Mouse (Mus musculus): Measurements from ENCODE around the gene Bcl9. TPM values are rescaled to one million over a fixed set of nuclear protein-coding genes. Genes with fewer than 3 reads are reported as not detected.

Gene Bcl9
- polyA plus RNA-seq (2014; fragmentation: Nextera tagmentation; extraction: Ambion mirVana): 36.0 and 39.4 TPM in 2 replicates

- Histone ChIP-seq H3K4me3 (ENCODE audit: low read depth, low read length) (peak within 1 kb of the TSS; percentile 53), H3K27ac (replicated peaks; ENCODE audit: low read depth, low read length) (peak within 1 kb of the TSS; percentile 97), H3K36me3 (ENCODE audit: control insufficient read depth, insufficient read depth, low read length) (no peaks in the 10 kb centered on the region), H3K4me2 (ENCODE audit: low read depth, low read length) (peak within 1 kb of the TSS; percentile 71), H3K9me3 (ENCODE audit: control insufficient read depth, low read length) (0 out of 2 replicates have a peak, but pooled peaks cover 5% of the 10 kb centered on the region), H3K27me3 (replicated peaks; ENCODE audit: control insufficient read depth, insufficient read depth, low read length) (no peaks in the 10 kb centered on the region), H3K9ac (ENCODE audit: low read depth, low read length) (peak within 1 kb of the TSS; percentile 76), H3K4me1 (ENCODE audit: control insufficient read depth, insufficient read depth, low read length) (peaks cover 13% of the 10 kb centered on the region)
- WGBS: 0% methylated on average over 21 of the region's 21 CpGs
- DNase-seq (ENCODE audit: low spot score) (peak; percentile 97), ATAC-seq (ENCODE audit: low read depth) (peak; percentile 89)
Observed at GRCm38 (mm10) chr3:97297553-97298432, at the start of gene Bcl9. Gene Bcl9, minus strand, starts transcription at chr3:97297917.

GRCm38 (mm10) chr3:97339193-97339576, 41.5 kb upstream of the Bcl9 start:
- Histone ChIP-seq H3K9ac (ENCODE audit: low read depth, low read length) (no peak overlapping the region), H3K27ac (replicated peaks; ENCODE audit: low read depth, low read length) (no peak overlapping the region), H3K4me2 (ENCODE audit: low read depth, low read length) (no peak overlapping the region), H3K36me3 (ENCODE audit: control insufficient read depth, insufficient read depth, low read length) (no peaks in the 10 kb centered on the region), H3K27me3 (replicated peaks; ENCODE audit: control insufficient read depth, insufficient read depth, low read length) (no peaks in the 10 kb centered on the region), H3K4me1 (ENCODE audit: control insufficient read depth, insufficient read depth, low read length) (peaks cover 16% of the 10 kb centered on the region), H3K9me3 (ENCODE audit: control insufficient read depth, low read length) (no peaks in the 10 kb centered on the region), H3K4me3 (ENCODE audit: low read depth, low read length) (no peak overlapping the region)
- 77% methylated on average over 5 of the region's 5 CpGs for WGBS
- DNase-seq (ENCODE audit: low spot score) (no peak), ATAC-seq (ENCODE audit: low read depth) (no peak)

GRCm38 (mm10) chr3:97338522-97339192, 40.9 kb upstream of the Bcl9 start:
- Histone ChIP-seq H3K27ac (replicated peaks; ENCODE audit: low read depth, low read length) (no peak overlapping the region), H3K27me3 (replicated peaks; ENCODE audit: control insufficient read depth, insufficient read depth, low read length) (no peaks in the 10 kb centered on the region), H3K4me3 (ENCODE audit: low read depth, low read length) (no peak overlapping the region), H3K9me3 (ENCODE audit: control insufficient read depth, low read length) (no peaks in the 10 kb centered on the region), H3K36me3 (ENCODE audit: control insufficient read depth, insufficient read depth, low read length) (no peaks in the 10 kb centered on the region), H3K4me2 (ENCODE audit: low read depth, low read length) (no peak overlapping the region), H3K4me1 (ENCODE audit: control insufficient read depth, insufficient read depth, low read length) (peaks cover 16% of the 10 kb centered on the region), H3K9ac (ENCODE audit: low read depth, low read length) (no peak overlapping the region)
- peak; percentile 89 for ATAC-seq (ENCODE audit: low read depth)
- 30% methylated on average over 13 of the region's 13 CpGs for WGBS
- DNase-seq (ENCODE audit: low spot score): peak; percentile 92

GRCm38 (mm10) chr3:97337306-97337705, 39.6 kb upstream of the Bcl9 start:
- H3K4me1 ChIP-seq (ENCODE audit: control insufficient read depth, insufficient read depth, low read length): peaks cover 16% of the 10 kb centered on the region
- no peaks in the 10 kb centered on the region for H3K36me3 ChIP-seq (ENCODE audit: control insufficient read depth, insufficient read depth, low read length)
- peak; percentile 80 for DNase-seq (ENCODE audit: low spot score)
- peak overlapping the region; percentile 39 for H3K4me2 ChIP-seq (ENCODE audit: low read depth, low read length)
- WGBS: 13% methylated on average over 11 of the region's 11 CpGs
- no peak overlapping the region for H3K9ac ChIP-seq (ENCODE audit: low read depth, low read length)
- no peaks in the 10 kb centered on the region for H3K27me3 ChIP-seq (replicated peaks; ENCODE audit: control insufficient read depth, insufficient read depth, low read length)
- peak; percentile 58 for ATAC-seq (ENCODE audit: low read depth)
- H3K9me3 ChIP-seq (ENCODE audit: control insufficient read depth, low read length): no peaks in the 10 kb centered on the region
- H3K4me3 ChIP-seq (ENCODE audit: low read depth, low read length): no peak overlapping the region
- no peak overlapping the region for H3K27ac ChIP-seq (replicated peaks; ENCODE audit: low read depth, low read length)

GRCm38 (mm10) chr3:97336331-97336730, 38.6 kb upstream of the Bcl9 start:
- Histone ChIP-seq H3K36me3 (ENCODE audit: control insufficient read depth, insufficient read depth, low read length) (no peaks in the 10 kb centered on the region), H3K4me3 (ENCODE audit: low read depth, low read length) (no peak overlapping the region), H3K9me3 (ENCODE audit: control insufficient read depth, low read length) (no peaks in the 10 kb centered on the region), H3K9ac (ENCODE audit: low read depth, low read length) (no peak overlapping the region), H3K4me2 (ENCODE audit: low read depth, low read length) (no peak overlapping the region), H3K4me1 (ENCODE audit: control insufficient read depth, insufficient read depth, low read length) (peaks cover 16% of the 10 kb centered on the region), H3K27me3 (replicated peaks; ENCODE audit: control insufficient read depth, insufficient read depth, low read length) (no peaks in the 10 kb centered on the region), H3K27ac (replicated peaks; ENCODE audit: low read depth, low read length) (no peak overlapping the region)
- no peak for ATAC-seq (ENCODE audit: low read depth)
- DNase-seq (ENCODE audit: low spot score): no peak
- 59% methylated on average over 4 of the region's 4 CpGs for WGBS

- Histone ChIP-seq H3K4me1 (ENCODE audit: control insufficient read depth, insufficient read depth, low read length) (peaks cover 16% of the 10 kb centered on the region), H3K4me3 (ENCODE audit: low read depth, low read length) (no peak overlapping the region), H3K36me3 (ENCODE audit: control insufficient read depth, insufficient read depth, low read length) (no peaks in the 10 kb centered on the region), H3K9ac (ENCODE audit: low read depth, low read length) (no peak overlapping the region), H3K27ac (replicated peaks; ENCODE audit: low read depth, low read length) (no peak overlapping the region), H3K4me2 (ENCODE audit: low read depth, low read length) (no peak overlapping the region), H3K9me3 (ENCODE audit: control insufficient read depth, low read length) (no peaks in the 10 kb centered on the region), H3K27me3 (replicated peaks; ENCODE audit: control insufficient read depth, insufficient read depth, low read length) (no peaks in the 10 kb centered on the region)
- 45% methylated on average over 9 of the region's 9 CpGs for WGBS
- ATAC-seq (ENCODE audit: low read depth) (peak; percentile 28), DNase-seq (ENCODE audit: low spot score) (peak; percentile 65)
Observed at GRCm38 (mm10) chr3:97334618-97335017, 36.9 kb upstream of the Bcl9 start.

GRCm38 (mm10) chr3:97332172-97332571, 34.5 kb upstream of the Bcl9 start:
- no peak overlapping the region for H3K4me2 ChIP-seq (ENCODE audit: low read depth, low read length)
- peaks cover 12% of the 10 kb centered on the region for H3K4me1 ChIP-seq (ENCODE audit: control insufficient read depth, insufficient read depth, low read length)
- WGBS: 90% methylated on average over 12 of the region's 12 CpGs
- no peaks in the 10 kb centered on the region for H3K36me3 ChIP-seq (ENCODE audit: control insufficient read depth, insufficient read depth, low read length)
- no peaks in the 10 kb centered on the region for H3K9me3 ChIP-seq (ENCODE audit: control insufficient read depth, low read length)
- H3K9ac ChIP-seq (ENCODE audit: low read depth, low read length): no peak overlapping the region
- no peak overlapping the region for H3K4me3 ChIP-seq (ENCODE audit: low read depth, low read length)
- no peak overlapping the region for H3K27ac ChIP-seq (replicated peaks; ENCODE audit: low read depth, low read length)
- ATAC-seq (ENCODE audit: low read depth): no peak
- DNase-seq (ENCODE audit: low spot score): no peak
- H3K27me3 ChIP-seq (replicated peaks; ENCODE audit: control insufficient read depth, insufficient read depth, low read length): no peaks in the 10 kb centered on the region

GRCm38 (mm10) chr3:97327809-97328208, 30.1 kb upstream of the Bcl9 start:
- Histone ChIP-seq H3K9ac (ENCODE audit: low read depth, low read length) (no peak overlapping the region), H3K9me3 (ENCODE audit: control insufficient read depth, low read length) (no peaks in the 10 kb centered on the region), H3K36me3 (ENCODE audit: control insufficient read depth, insufficient read depth, low read length) (no peaks in the 10 kb centered on the region), H3K27me3 (replicated peaks; ENCODE audit: control insufficient read depth, insufficient read depth, low read length) (no peaks in the 10 kb centered on the region), H3K4me3 (ENCODE audit: low read depth, low read length) (no peak overlapping the region), H3K4me2 (ENCODE audit: low read depth, low read length) (no peak overlapping the region), H3K27ac (replicated peaks; ENCODE audit: low read depth, low read length) (no peak overlapping the region), H3K4me1 (ENCODE audit: control insufficient read depth, insufficient read depth, low read length) (no peaks in the 10 kb centered on the region)
- DNase-seq (ENCODE audit: low spot score): no peak
- ATAC-seq (ENCODE audit: low read depth): no peak
- WGBS: 88% methylated on average over 2 of the region's 2 CpGs

Data from embryonic facial prominence, embryonic 14.5 days (tissue).